Mouse (Mus musculus): ENCODE results near the gene Iscu.

DNA sequence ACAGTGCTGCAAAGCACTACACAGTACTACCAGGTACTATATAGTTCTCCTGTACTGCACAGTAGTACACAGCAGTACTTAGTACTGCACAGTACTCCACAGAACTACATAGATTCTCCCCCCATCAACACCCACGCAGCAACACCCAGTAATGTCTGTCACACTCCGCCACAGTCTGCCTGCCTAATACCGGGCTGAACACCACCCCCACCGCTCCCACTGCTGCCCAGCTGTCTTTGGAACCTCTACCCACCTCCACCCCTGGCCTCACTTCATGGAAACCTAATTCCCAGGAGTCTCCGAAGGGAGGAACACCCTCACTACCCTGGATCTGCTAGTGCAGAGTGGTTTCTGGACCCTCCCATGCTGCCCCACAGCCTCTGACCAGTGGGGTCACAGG, 8.2 kb downstream of the Iscu start:
- TF ChIP-seq CTCF (IDR thresholded peaks at IDR 0.05; ENCODE audit: insufficient read depth, low read depth, low read length) (no peak), POLR2A (IDR thresholded peaks at IDR 0.05; ENCODE audit: insufficient read depth, low read depth, low read length) (no peak)
